Mouse (Mus musculus): ENCODE measurements around the gene Cuzd1. TPM values are rescaled to one million over a fixed set of nuclear protein-coding genes. Genes with fewer than 3 reads are reported as not detected.

Cuzd1 gene
- polyA plus RNA-seq, 1 experiment, result 0.75 TPM

DNA sequence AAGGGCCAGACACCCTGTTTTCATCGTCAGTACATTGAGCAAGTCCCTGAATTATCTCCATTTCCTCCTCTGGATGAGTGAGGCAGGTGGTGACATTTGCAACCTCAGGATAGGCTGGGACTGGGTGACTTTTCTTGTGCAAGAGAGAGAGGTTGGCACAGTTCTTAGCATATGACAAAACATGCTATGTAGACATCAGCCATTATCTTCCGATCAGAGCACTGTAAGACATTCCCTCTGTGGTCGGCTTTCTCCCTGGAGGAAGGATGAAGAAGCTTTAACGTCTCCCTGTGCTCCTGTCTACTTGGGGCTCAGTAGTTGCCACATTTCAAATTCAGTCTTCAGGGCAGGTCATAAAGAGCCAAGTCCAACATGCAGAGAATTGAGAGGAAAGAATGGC lies 57.8 kb downstream of the Cuzd1 start:
- no peak overlapping the region for H3K27ac ChIP-seq (ENCODE audit: insufficient read depth, low read length)
- TF ChIP-seq CTCF (IDR thresholded peaks at IDR 0.05; ENCODE audit: extremely low read depth, insufficient read depth, low read length), result no peak
- no peak for TF ChIP-seq POLR2A (IDR thresholded peaks at IDR 0.05; ENCODE audit: extremely low read depth, insufficient read depth, low read length)
- no peak overlapping the region for H3K4me3 ChIP-seq (ENCODE audit: insufficient read depth, low read length)
- H3K4me1 ChIP-seq (ENCODE audit: control insufficient read depth, insufficient read depth, low read length), result no peaks in the 10 kb centered on the region

DNA sequence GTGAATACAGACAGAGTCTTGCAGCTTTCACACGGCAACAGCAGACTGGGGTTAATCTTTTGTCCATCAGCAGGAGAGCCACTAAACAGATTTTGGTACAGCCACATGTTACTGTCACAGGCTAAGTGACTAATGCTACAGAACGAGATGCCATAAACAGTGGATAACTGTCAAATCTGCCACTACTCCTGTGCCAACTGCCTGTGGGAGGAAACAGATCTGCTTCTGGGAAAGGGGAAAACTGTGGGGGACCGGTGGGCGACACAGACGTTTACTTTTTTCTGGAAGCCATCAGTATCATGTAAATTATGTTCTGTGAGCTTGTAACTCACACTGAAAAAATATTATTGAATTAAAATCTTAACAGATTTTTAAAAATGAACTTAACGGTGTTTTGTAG lies 61.1 kb downstream of the Cuzd1 start:
- Histone ChIP-seq H3K27ac (ENCODE audit: insufficient read depth, low read length) (no peak overlapping the region), H3K4me3 (ENCODE audit: insufficient read depth, low read length) (no peak overlapping the region), H3K4me1 (ENCODE audit: control insufficient read depth, insufficient read depth, low read length) (no peaks in the 10 kb centered on the region)
- no peak for TF ChIP-seq CTCF (IDR thresholded peaks at IDR 0.05; ENCODE audit: extremely low read depth, insufficient read depth, low read length)
- TF ChIP-seq POLR2A (IDR thresholded peaks at IDR 0.05; ENCODE audit: extremely low read depth, insufficient read depth, low read length), result no peak

Other genes with a start within 250 kb of the Cuzd1 start
- gene 4933402N03Rik, start 176.0 kb downstream of the Cuzd1 start, polyA plus RNA-seq (2012; rRNA removed), result not detected in 2 replicates
- 0.04 TPM in 2 replicates for gene 5430419D17Rik, start 147.9 kb downstream of the Cuzd1 start, polyA plus RNA-seq (2012; rRNA removed)
- 0.34 TPM in 1 of 2 replicates, not detected in the other for gene Fam24b, start 7.2 kb upstream of the Cuzd1 start, polyA plus RNA-seq (2012; rRNA removed)
- not detected in 2 replicates for gene Fam24a, start 11.6 kb upstream of the Cuzd1 start, polyA plus RNA-seq (2012; rRNA removed)
- gene 2310057M21Rik, start 40.5 kb upstream of the Cuzd1 start, polyA plus RNA-seq (2012; rRNA removed), result 14.2 and 15.2 TPM in 2 replicates
- gene Pstk, start 48.8 kb upstream of the Cuzd1 start, polyA plus RNA-seq (2012; rRNA removed), result 59.5 and 64.4 TPM in 2 replicates
- gene Ikzf5, start 88.2 kb upstream of the Cuzd1 start, polyA plus RNA-seq (2012; rRNA removed), result 17.8 and 18.4 TPM in 2 replicates
- gene Acadsb, start 88.3 kb upstream of the Cuzd1 start, polyA plus RNA-seq (2012; rRNA removed), result 36.2 and 38.5 TPM in 2 replicates
- not detected in 2 replicates for gene Hmx3, start 220.6 kb upstream of the Cuzd1 start, polyA plus RNA-seq (2012; rRNA removed)
- not detected in 2 replicates for gene Hmx2, start 226.5 kb upstream of the Cuzd1 start, polyA plus RNA-seq (2012; rRNA removed)
- 82.0 and 88.8 TPM in 2 replicates for gene Bub3, start 237.9 kb upstream of the Cuzd1 start, polyA plus RNA-seq (2012; rRNA removed)

Data from cortical plate, adult 2 months (tissue).